Mouse (Mus musculus) C2C12 (cell line): ENCODE measurements around the gene Gm43064. TPM values are rescaled to one million over a fixed set of nuclear protein-coding genes. Genes with fewer than 3 reads are reported as not detected.
A peak's percentile ranks its signal among the peaks of the same experiment; 100 is the strongest.

ENCODE experiments used
- H3K27me3 ChIP-seq: one replicate; pipeline ENCODE4 v1.6.1; 2011; ENCODE audit not compliant: control insufficient read depth, insufficient read depth, insufficient read length
- H3K36me3 ChIP-seq: one replicate; pipeline ENCODE4 v1.6.1; 2011; ENCODE audit not compliant: control insufficient read depth, insufficient read depth
- H3K4me3 ChIP-seq: one replicate; pipeline ENCODE4 v1.5.1; 2011; ENCODE audit warnings: mild to moderate bottlenecking, control low read depth; ENCODE audit not compliant: poor library complexity, insufficient read depth, severe bottlenecking
- H3K79me2 ChIP-seq: one replicate; pipeline ENCODE4 v1.6.1; 2011; ENCODE audit not compliant: control insufficient read depth, insufficient read depth
- H3K79me3 ChIP-seq: one replicate; pipeline ENCODE4 v1.6.1; 2011; ENCODE audit warnings: low read depth, control low read depth
- H3ac ChIP-seq: one replicate; pipeline ENCODE3; 2011; ENCODE audit warnings: low read depth; ENCODE audit not compliant: control insufficient read depth, insufficient read length
- CEBPB ChIP-seq: IDR thresholded peaks from one replicate; pipeline ENCODE4 v1.6.1; 2011; ENCODE audit warnings: low read depth, mild to moderate bottlenecking, control low read depth, moderate library complexity
- CTCF ChIP-seq: IDR thresholded peaks from one replicate; pipeline ENCODE4 v1.5.1; 2011; ENCODE audit not compliant: control insufficient read depth, insufficient read depth, insufficient read length
- FOSL1 ChIP-seq: IDR thresholded peaks from one replicate; pipeline ENCODE4 v1.8.0; 2011; ENCODE audit warnings: mild to moderate bottlenecking, low read length; ENCODE audit not compliant: poor library complexity, insufficient read depth, severe bottlenecking
- MAX ChIP-seq: IDR thresholded peaks from one replicate; pipeline ENCODE4 v1.6.1; 2011; ENCODE audit warnings: mild to moderate bottlenecking, control low read depth
- MYOD1 ChIP-seq: IDR thresholded peaks from one replicate; pipeline ENCODE4 v1.6.1; 2011; ENCODE audit warnings: low read depth; ENCODE audit not compliant: control insufficient read depth, insufficient read length
- MYOG ChIP-seq: IDR thresholded peaks from one replicate; pipeline ENCODE4 v1.6.1; 2011; ENCODE audit not compliant: control insufficient read depth, insufficient read length; ENCODE audit errors: extremely low read depth
- USF1 ChIP-seq: IDR thresholded peaks from one replicate; pipeline ENCODE4 v1.6.1; 2011; ENCODE audit warnings: low read depth, mild to moderate bottlenecking, control low read depth, moderate library complexity
- polyA plus RNA-seq: library from polyadenylated mRNA; unstranded; fragments of >200 nt; fragmentation: generic; extraction: Trizol; gene quantifications from one replicate; pipeline ENCODE4 v1.2.1, GENCODE M21; 2012; ENCODE audit warnings: missing spikeins

Gm43064 gene
- polyA plus RNA-seq, 1 experiment, result not detected

DNA sequence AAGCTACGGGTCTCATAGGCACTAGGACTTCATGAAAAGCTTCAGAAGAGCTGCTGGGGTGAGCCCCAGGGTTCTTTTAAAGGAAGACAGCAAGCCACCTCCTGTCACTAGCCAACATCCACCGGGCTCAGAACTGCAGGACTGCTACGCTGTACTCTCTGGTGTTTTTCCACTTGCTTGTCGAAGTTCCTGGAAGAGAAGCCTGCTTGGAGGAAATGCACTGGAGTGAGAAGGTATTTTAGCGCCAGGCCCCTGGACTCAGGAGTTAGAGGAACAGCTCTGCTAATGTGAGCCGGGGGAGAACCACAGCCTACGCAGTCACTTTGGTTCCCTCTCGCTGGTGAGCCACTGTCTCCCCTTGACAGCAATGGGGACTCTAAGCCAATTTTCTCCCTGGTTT is 6.5 kb upstream of the Gm43064 start:
- H3K4me3 ChIP-seq, result no peak overlapping the region
- no peaks in the 10 kb centered on the region for H3K27me3 ChIP-seq
- peaks cover 25% of the 10 kb centered on the region for H3K36me3 ChIP-seq
- no peak for TF ChIP-seq USF1
- TF ChIP-seq FOSL1, result no peak
- TF ChIP-seq CEBPB, result no peak
- TF ChIP-seq MAX, result no peak
- no peak for TF ChIP-seq CTCF
- TF ChIP-seq MYOG, result no peak
- TF ChIP-seq MYOD1, result no peak
- no peak overlapping the region for H3ac ChIP-seq
- H3K79me3 ChIP-seq, result no peaks in the 10 kb centered on the region
- H3K79me2 ChIP-seq, result peaks cover 5% of the 10 kb centered on the region

DNA sequence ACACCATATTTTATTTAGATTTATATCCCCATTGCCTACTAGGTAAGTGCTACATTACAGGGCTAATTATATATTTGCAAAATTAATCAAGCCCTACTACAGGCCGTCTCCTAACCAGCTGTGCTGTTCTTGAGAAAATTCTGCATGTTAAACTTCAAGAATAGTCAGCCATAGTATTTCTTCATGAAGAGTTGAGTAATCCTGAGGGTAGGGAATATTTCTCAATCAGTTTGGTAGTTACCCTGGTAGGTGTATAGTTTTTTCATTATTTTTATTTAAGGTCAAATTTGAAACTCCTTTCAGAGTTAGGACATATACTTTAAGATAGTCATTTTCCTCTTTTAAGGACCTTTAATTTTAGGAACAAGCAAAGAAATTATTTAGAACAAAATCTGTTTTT is 3.7 kb upstream of the Gm43064 start:
- H3K4me3 ChIP-seq, result no peak overlapping the region
- H3K27me3 ChIP-seq, result no peaks in the 10 kb centered on the region
- no peak for TF ChIP-seq CEBPB
- no peak for TF ChIP-seq MYOG
- TF ChIP-seq FOSL1, result no peak
- no peak for TF ChIP-seq USF1
- TF ChIP-seq CTCF, result no peak
- TF ChIP-seq MYOD1, result no peak
- TF ChIP-seq MAX, result no peak
- H3K79me2 ChIP-seq, result peaks cover 24% of the 10 kb centered on the region
- no peak overlapping the region for H3ac ChIP-seq
- peaks cover 25% of the 10 kb centered on the region for H3K36me3 ChIP-seq
- peaks cover 8% of the 10 kb centered on the region for H3K79me3 ChIP-seq

DNA sequence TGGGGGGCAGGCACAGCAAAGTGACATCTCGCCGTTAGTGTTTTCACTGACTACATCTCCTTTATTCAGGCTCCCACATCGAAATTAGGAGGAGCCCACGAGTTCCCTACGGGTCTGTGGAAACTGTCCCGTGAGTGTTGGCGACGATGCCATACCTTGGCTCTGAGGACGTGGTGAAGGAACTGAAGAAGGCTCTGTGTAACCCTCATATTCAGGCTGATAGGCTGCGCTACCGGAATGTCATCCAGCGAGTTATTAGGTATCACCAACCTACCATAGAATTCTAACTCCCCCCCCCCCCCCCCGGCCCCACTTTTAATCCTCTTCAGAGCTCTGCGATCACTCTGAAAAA is 402 bp downstream of the Gm43064 start:
- H3K4me3 ChIP-seq, result peak overlapping the region; percentile 91
- TF ChIP-seq MYOG, result no peak
- TF ChIP-seq USF1, result no peak
- no peak for TF ChIP-seq CTCF
- TF ChIP-seq FOSL1, result no peak
- TF ChIP-seq MAX, result no peak
- no peak for TF ChIP-seq CEBPB
- peaks cover 24% of the 10 kb centered on the region for H3K79me2 ChIP-seq
- peaks cover 19% of the 10 kb centered on the region for H3K36me3 ChIP-seq
- peaks cover 8% of the 10 kb centered on the region for H3K79me3 ChIP-seq
- H3K27me3 ChIP-seq, result no peaks in the 10 kb centered on the region
- peak overlapping the region; percentile 95 for H3ac ChIP-seq

DNA sequence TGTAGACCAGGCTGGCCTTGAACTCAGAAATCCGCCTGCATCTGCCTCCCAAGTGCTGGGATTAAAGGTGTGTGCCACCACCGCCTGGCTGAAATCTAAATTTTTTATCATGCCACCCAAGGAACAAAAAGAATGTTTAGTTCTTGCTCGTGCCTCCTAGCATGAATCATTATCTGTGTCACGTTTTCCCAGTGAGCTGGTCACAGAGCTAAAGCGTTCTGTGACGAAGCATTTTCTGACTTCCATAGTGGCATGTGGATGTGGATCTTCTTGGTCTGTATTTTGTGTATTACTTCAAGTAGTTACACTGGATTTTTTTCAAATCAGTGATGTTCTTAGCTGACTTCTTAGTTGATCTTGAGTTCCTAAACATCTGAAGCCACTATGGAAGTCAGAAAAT is 1.6 kb downstream of the Gm43064 start:
- Histone ChIP-seq H3K79me2 (peaks cover 24% of the 10 kb centered on the region), H3K79me3 (peaks cover 8% of the 10 kb centered on the region), H3K27me3 (no peaks in the 10 kb centered on the region), H3K36me3 (peaks cover 18% of the 10 kb centered on the region), H3ac (no peak overlapping the region), H3K4me3 (no peak overlapping the region)
- no peak for TF ChIP-seq MYOD1
- TF ChIP-seq MAX, result no peak
- no peak for TF ChIP-seq MYOG
- no peak for TF ChIP-seq CTCF
- no peak for TF ChIP-seq FOSL1
- no peak for TF ChIP-seq USF1
- no peak for TF ChIP-seq CEBPB

DNA sequence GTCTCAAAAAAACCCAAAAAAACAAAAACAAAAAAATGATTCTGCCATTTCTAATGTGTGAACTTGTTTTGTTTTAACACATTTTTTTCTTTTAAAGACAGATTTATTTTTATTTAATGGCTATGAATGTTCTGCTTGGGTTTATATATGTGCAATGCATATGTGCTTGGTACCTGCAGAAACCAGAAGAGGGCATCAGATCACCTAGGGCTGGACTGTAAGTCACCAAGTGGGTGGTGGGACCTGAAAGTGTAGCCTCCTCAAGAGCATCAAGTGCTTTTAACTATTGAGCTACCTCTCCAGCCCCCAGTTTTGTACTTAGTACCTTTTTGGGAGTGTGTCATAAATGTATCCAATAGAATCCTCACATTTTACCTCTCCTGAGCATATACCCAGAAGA is 18.2 kb downstream of the Gm43064 start:
- H3K4me3 ChIP-seq, result no peak overlapping the region
- no peaks in the 10 kb centered on the region for H3K27me3 ChIP-seq
- TF ChIP-seq MYOD1 (no peak), MAX (no peak), CTCF (no peak), MYOG (no peak), FOSL1 (no peak), USF1 (no peak), CEBPB (no peak)
- H3K79me3 ChIP-seq, result no peaks in the 10 kb centered on the region
- H3ac ChIP-seq, result no peak overlapping the region
- no peaks in the 10 kb centered on the region for H3K79me2 ChIP-seq
- no peaks in the 10 kb centered on the region for H3K36me3 ChIP-seq

DNA sequence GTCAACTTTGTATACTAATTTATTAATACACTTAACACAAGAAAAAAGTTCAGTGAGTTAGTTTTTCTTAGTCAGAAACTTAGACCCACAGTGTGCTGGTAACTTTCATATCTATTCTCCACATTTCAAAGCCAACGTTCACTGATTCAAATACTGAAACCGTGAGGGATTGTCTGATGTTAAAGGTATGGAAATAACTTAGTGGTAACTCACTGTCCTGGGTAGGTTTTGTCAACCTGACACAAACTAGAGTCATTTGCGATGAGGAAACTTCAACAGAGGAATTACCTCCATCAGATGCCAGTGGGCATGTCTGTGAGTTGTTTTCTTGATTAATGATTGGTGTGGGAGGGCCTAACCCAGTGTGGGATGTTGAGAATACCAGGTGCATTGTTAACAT is 19.7 kb downstream of the Gm43064 start:
- Histone ChIP-seq H3K79me2 (no peaks in the 10 kb centered on the region), H3K4me3 (no peak overlapping the region), H3ac (no peak overlapping the region), H3K27me3 (no peaks in the 10 kb centered on the region), H3K79me3 (no peaks in the 10 kb centered on the region), H3K36me3 (no peaks in the 10 kb centered on the region)
- TF ChIP-seq FOSL1 (no peak), MYOD1 (no peak), CTCF (no peak), CEBPB (no peak), MAX (no peak), MYOG (no peak), USF1 (no peak)
